Mouse (Mus musculus) MEL-GATA-1-ER (cell line): Measurements from ENCODE around the gene Cwc22.

Experiments used
- DNase-seq: peaks from one replicate; pipeline ENCODE4 v3.0.0-alpha.2; 2012; ENCODE audit warnings: low read depth; ENCODE audit errors: extremely low read depth

The Cwc22 gene

DNA sequence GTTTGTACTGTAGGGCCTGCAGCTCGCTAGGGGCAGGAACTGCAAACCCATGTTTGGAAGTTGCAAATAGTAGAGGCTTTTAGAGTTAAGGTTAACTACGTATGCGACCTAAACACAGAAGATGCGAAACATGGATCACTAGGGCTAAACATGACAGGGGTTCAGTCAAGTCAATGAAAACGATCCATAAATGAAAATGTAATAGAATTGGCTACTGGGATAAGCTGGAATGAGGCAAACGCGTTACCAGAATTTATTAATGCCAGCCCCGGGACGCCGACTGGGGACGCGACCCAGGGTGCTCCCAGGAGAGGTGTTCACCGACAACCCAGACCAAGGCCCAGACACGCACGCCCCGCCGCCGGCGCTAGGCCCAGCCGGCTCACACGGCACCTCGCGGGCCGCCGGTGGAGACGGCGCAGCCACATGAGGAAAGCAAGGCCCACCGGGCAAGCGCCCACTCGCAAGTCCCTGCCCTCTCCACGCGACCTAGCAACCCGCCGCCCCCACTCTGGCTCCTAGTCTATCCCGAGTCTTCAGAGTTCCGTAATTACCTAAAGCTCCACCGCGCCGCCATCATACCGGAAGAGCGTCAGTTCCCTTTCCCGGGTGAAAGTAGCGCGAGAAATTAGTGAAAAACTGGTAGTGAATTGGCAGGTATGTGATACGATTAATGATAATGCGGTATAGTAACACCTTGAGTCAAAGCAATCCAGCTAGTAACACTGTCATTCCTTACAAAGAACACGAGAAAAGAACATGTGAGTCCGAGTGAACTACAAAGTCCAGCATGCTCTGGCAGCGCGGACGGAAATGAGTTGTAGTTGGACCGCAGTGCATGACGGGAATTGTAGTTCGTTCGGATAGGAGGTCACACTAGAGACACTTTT lies at the start of gene Cwc22:
Cwc22 (minus strand) TSS at position 780 of the 890 bp plus-strand sequence.
- DNase-seq = peak; percentile 88

DNA sequence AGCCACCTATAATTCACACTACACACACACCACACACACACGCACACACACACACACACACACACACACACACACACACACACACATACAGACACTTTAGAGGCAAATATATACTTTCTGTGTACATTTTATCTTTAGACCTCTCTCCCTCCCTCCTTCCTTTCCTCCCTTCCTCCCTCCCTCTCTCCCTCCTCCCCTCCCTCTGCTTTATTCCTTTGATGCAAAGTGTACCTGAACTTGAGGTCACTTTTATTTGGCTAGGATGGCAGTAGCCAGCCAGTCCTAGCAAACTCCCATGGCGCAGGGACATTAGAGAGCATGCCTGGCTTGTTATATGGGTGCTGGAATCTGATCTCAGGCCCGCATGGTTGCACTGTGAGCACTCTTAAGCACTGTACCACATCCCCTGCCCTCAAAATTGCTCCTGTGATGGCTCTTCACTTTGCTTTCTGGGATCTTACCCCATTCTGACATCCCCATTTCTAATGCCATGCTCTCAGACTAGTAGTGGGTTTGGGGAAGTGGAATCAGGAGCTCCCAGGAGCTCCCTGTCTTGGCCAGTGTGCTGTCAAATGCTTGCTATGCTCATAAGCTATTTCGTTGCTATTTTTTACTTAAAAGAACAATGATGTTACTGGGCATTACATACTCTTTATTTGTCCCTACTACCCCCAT lies 47.7 kb upstream of the Cwc22 start:
- DNase-seq = no peak

DNA sequence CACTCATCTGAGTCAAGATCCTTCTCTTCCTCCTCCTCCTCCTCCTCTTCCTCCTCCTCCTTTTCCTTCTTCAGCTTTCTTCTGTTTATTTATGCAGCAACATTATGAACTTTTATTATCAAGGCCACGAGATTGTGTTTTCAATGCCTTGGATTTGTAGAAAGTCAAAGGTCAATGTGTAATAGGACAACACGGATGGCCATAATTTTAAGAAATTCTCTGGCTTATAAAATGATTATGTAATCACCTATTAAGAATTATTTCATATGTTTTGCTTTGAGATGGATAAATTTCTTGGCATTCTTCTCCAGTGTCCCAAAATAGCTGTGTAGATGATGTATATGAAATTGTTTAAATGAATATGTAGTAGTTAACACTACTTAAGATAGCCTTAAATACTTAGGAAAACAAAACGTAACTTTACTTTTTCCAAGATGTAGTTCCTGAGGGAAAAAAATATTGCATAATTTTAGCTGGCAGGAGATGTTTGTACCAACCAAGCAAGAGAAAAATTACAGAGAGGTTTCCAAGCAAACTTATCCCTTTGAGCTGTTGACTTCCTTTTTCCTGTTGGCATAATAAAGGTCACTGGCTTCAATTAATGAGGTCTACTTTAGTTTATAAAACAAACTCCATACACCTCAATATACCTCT lies 46.9 kb upstream of the Cwc22 start:
- no peak for DNase-seq

- no peak for DNase-seq
These were observed 44.6 kb upstream of the Cwc22 start for GRCm38 (mm10) chr2:77990820-77991219.

GRCm38 (mm10) chr2:77990121-77990520 lies 43.9 kb upstream of the Cwc22 start:
- DNase-seq = no peak

DNA sequence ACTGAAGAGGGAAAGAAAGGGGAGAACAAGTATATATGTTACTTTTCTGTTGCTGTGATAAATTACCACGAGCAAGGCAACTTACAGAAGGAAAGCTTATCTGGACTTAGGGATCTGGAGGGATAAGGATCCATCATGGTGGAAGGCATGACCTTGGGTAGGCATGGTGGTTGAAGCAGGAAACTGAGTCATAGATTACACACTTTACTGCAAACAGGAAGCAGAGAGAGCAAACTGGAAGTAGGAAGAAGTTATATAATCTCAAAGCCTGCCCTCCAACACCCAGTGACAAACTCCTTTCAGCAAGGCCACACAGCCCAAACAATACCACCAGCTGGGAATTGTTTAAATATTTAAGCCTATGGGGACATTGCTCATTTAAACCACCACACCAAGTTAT lies 43.2 kb upstream of the Cwc22 start:
- DNase-seq = no peak

- no peak for DNase-seq
These were observed 40.0 kb upstream of the Cwc22 start for GRCm38 (mm10) chr2:77985991-77986730.

DNA sequence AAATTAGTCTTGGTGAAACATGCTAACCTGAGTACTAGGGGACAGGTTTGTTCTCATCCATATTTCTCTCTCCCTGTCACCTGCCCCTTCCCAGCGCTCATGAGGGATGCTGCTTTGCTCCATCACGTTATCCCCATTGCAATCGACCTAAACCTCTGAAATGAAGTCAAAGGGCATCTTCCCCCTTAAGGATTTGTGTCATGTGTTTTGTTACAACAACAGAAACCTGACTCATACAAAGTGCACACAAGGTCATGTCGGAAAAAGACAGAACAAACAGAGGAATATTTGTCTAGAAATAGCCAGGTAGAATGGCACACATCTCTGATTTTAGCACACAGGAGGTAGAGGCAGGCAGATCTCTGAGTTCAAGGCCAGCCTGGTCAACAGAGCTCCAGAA lies 38.0 kb upstream of the Cwc22 start:
- no peak for DNase-seq

DNA sequence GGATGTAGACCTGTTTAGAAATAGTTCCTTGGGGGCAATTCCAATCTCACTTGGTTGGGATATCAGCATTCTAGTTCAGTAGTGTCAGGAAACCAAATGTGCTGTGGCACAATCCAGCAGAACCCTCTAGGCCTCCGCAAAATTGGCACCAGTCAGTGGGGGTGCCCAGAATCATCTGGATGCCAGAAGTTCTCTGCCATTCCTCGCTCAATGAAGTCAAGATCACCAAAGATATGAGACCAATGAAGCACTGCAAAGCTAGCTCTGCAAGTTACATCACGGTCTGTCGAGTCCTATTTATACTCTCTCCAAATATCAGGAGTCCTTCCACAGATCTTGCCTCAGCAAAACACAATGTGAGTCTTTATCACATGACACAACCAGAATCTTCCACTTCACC lies 35.7 kb upstream of the Cwc22 start:
- DNase-seq = no peak

DNA sequence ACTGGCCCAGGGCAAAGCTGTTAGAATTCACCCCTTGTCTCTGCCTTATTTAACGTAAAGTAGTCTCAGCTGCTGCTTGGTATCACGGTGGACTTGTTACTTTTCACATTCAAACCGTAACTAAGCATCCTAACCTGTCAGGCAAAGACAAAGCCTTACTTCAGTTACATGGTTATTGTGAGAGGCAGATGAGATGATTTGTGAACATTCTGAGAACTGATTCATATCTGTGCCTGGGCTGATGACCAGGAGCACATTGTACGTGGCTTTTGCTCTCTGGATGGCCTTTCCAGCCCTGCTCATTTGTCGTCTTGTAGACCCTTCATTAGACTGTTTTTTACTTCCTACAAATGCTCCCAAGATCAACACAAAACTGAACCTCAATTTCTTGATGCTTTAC lies 34.5 kb upstream of the Cwc22 start:
- DNase-seq = no peak

DNA sequence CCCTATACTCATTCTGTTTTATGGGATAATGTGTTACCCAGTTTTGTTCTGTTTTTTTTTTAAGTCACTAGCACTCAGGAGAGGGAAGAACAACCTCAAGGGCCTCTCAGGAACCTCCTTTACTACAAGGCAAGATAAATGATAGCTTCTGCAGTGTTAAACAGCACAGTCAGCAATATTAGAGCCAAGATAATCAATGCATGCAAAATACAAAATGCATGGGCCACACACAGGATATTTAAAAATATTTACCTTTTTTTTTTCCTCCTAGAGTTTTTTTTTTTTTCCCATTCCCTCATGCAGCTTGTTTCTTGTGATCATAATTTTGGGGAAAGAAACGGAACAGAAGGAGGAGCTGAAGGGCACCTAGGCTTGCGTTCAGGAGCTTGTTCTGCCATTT lies 33.3 kb upstream of the Cwc22 start:
- no peak for DNase-seq

DNA sequence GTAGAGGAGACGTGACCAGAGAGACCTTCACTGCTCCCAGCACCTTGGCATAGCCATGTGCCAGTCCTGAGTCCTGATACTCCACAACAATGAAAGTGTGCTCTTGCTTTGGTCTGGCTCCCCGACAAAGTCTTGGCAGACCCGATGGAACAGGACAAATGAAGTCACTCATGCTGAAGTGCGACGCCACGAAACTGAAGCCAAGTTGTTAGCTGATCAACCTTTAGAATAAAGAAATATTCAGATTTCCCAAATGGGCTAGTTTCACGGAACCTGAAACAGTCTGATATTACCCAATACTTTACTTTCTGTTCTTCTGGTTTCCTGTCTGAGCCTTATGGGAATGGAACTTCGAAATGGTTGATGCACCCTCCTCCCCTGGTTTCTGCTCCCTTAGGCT lies 32.9 kb upstream of the Cwc22 start:
- no peak for DNase-seq

DNA sequence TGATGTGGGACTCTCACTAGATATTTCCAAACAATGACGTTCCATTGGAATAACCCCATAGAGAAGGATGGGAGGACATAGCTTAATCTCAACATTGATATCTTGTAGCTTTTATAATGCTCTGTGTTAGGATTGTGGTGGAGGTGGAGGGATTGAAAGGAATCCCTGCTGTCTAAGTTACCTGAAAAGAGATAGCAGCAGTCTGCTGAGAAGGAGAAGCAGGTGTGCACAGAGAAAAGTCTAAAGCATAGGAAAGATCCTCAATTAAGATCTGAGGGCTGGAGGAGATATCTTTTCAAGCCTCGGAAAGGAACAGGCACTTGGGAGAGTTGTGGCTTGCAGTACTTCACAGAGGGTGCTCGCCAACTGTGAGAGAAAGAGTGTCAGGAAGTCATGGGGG lies 32.1 kb upstream of the Cwc22 start:
- DNase-seq = no peak

DNA sequence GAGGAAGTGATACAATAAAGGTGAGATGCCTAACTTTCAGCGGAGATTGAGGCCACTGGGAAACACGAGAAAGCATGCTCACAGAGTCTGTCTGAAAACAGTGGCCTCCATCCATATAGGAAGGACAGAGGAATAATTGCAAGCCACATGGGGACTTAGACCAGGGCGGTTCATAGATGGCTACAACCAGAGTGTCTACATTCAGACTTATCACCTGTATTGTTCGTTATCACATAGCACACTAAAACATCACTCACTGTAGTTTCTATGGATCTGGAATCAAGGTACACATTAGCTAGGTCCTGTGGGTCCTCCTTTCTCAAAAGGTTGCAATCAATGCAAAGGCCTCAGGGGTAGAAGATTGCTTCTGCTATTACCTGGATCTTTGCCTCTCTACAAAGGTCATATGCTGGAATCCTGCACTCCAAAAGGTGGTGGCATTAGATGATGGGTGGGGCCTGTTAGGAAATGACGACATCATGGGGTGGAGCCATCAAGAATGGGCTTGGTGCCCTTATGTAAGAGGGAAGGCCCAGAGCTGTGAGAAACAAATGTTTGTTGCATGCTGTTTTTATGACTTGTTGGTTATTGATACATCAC lies 30.2 kb upstream of the Cwc22 start:
- DNase-seq = no peak

GRCm38 (mm10) chr2:77975606-77976005 lies 29.4 kb upstream of the Cwc22 start:
- no peak for DNase-seq

- no peak for DNase-seq
These were observed 28.8 kb upstream of the Cwc22 start for GRCm38 (mm10) chr2:77974986-77975385.

DNA sequence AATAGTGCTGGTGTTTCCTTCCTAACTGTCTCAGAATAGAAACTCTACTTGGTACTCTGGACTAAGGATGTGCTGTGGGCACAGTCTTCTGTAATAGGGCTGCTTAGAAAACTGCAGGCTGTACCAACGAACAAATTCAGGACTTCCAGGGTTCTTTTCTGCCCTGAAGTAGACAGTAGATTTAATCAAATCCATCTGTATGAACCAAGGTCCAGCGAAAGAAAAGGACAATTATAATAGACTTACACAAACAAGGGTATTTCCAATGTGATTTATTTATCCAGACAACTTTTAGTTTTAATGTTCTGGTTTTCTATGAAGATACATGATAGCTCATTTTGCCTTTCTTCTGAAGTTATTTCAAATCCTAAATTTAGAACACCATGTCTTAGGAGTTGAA lies 28.2 kb upstream of the Cwc22 start:
- no peak for DNase-seq

DNA sequence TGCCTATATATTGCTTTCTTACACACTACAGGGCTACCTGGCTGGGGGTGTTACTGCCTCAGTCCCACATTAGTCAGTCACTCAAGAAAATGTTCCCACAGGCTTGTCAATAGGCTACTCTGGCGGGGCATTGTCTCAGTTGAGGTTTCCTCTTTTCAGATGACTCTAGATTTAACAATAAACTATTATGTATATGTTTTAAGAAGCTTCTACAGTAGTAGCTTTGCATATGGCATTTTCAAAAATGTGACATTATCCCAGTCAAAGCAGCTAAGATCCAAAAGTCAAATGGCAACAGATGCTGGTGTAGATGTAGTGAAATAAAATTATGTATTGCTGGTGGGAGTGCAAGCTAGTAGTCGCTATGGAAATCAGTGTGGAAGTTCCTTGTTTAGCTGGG lies 27.1 kb upstream of the Cwc22 start:
- DNase-seq = no peak

- DNase-seq = no peak
These were observed 26.4 kb upstream of the Cwc22 start for GRCm38 (mm10) chr2:77972541-77972940.

GRCm38 (mm10) chr2:77971871-77972270 lies 25.7 kb upstream of the Cwc22 start:
- DNase-seq = no peak

GRCm38 (mm10) chr2:77971361-77971760 lies 25.2 kb upstream of the Cwc22 start:
- no peak for DNase-seq
